Mouse (Mus musculus): Measurements from ENCODE around the gene Rufy2. TPM values are rescaled to one million over a fixed set of nuclear protein-coding genes. Genes with fewer than 3 reads are reported as not detected.
"Not testable (repeated sequence)": the region's sequence is repeated elsewhere in the genome, so short reads cannot be mapped to it uniquely, and the experiment has no call there.

Gene Rufy2
- polyA plus RNA-seq, 1 experiment from 2014 or later = 23.5 TPM

- H3K27me3 ChIP-seq (replicated peaks; ENCODE audit: control insufficient read depth, insufficient read depth, low read length) = no peaks in the 10 kb centered on the region
- no peak overlapping the region for H3K4me3 ChIP-seq (ENCODE audit: low read depth, low read length)
- H3K36me3 ChIP-seq (ENCODE audit: control insufficient read depth, insufficient read depth, low read length) = no peaks in the 10 kb centered on the region
- no peak overlapping the region for H3K27ac ChIP-seq (replicated peaks; ENCODE audit: low read depth, low read length)
- WGBS = 79% methylated on average over 1 of the region's 2 CpGs
- DNase-seq (ENCODE audit: low spot score) (no peak), ATAC-seq (ENCODE audit: low read depth) (no peak)
- no peaks in the 10 kb centered on the region for H3K4me1 ChIP-seq (ENCODE audit: control insufficient read depth, insufficient read depth, low read length)
- H3K4me2 ChIP-seq (ENCODE audit: low read depth, low read length) = no peak overlapping the region
- no peak overlapping the region for H3K9ac ChIP-seq (ENCODE audit: low read depth, low read length)
- no peaks in the 10 kb centered on the region for H3K9me3 ChIP-seq (ENCODE audit: control insufficient read depth, low read length)
Measured at GRCm38 (mm10) chr10:63049106-63049505, 69.1 kb downstream of the Rufy2 start.

GRCm38 (mm10) chr10:63051267-63051666 is 71.2 kb downstream of the Rufy2 start:
- Histone ChIP-seq H3K9me3 (ENCODE audit: control insufficient read depth, low read length) (no peaks in the 10 kb centered on the region), H3K9ac (ENCODE audit: low read depth, low read length) (no peak overlapping the region), H3K36me3 (ENCODE audit: control insufficient read depth, insufficient read depth, low read length) (no peaks in the 10 kb centered on the region), H3K4me2 (ENCODE audit: low read depth, low read length) (no peak overlapping the region), H3K4me3 (ENCODE audit: low read depth, low read length) (no peak overlapping the region), H3K4me1 (ENCODE audit: control insufficient read depth, insufficient read depth, low read length) (no peaks in the 10 kb centered on the region), H3K27ac (replicated peaks; ENCODE audit: low read depth, low read length) (no peak overlapping the region), H3K27me3 (replicated peaks; ENCODE audit: control insufficient read depth, insufficient read depth, low read length) (no peaks in the 10 kb centered on the region)
- ATAC-seq (ENCODE audit: low read depth) (no peak), DNase-seq (ENCODE audit: low spot score) (no peak)
- 77% methylated on average over 7 of the region's 7 CpGs for WGBS

- H3K27ac ChIP-seq (replicated peaks; ENCODE audit: low read depth, low read length) = no peak overlapping the region
- H3K4me1 ChIP-seq (ENCODE audit: control insufficient read depth, insufficient read depth, low read length) = no peaks in the 10 kb centered on the region
- DNase-seq (ENCODE audit: low spot score) (no peak), ATAC-seq (ENCODE audit: low read depth) (no peak)
- 77% methylated on average over 6 of the region's 6 CpGs for WGBS
- no peak overlapping the region for H3K4me3 ChIP-seq (ENCODE audit: low read depth, low read length)
- H3K9me3 ChIP-seq (ENCODE audit: control insufficient read depth, low read length) = no peaks in the 10 kb centered on the region
- no peaks in the 10 kb centered on the region for H3K36me3 ChIP-seq (ENCODE audit: control insufficient read depth, insufficient read depth, low read length)
- no peak overlapping the region for H3K9ac ChIP-seq (ENCODE audit: low read depth, low read length)
- no peak overlapping the region for H3K4me2 ChIP-seq (ENCODE audit: low read depth, low read length)
- no peaks in the 10 kb centered on the region for H3K27me3 ChIP-seq (replicated peaks; ENCODE audit: control insufficient read depth, insufficient read depth, low read length)
Measured at GRCm38 (mm10) chr10:63052011-63052410, 72.0 kb downstream of the Rufy2 start.

- DNase-seq (ENCODE audit: low spot score) (no peak), ATAC-seq (ENCODE audit: low read depth) (no peak)
- Histone ChIP-seq H3K27ac (replicated peaks; ENCODE audit: low read depth, low read length) (no peak overlapping the region), H3K27me3 (replicated peaks; ENCODE audit: control insufficient read depth, insufficient read depth, low read length) (no peaks in the 10 kb centered on the region), H3K4me1 (ENCODE audit: control insufficient read depth, insufficient read depth, low read length) (no peaks in the 10 kb centered on the region), H3K9me3 (ENCODE audit: control insufficient read depth, low read length) (no peaks in the 10 kb centered on the region), H3K4me3 (ENCODE audit: low read depth, low read length) (no peak overlapping the region), H3K9ac (ENCODE audit: low read depth, low read length) (no peak overlapping the region), H3K36me3 (ENCODE audit: control insufficient read depth, insufficient read depth, low read length) (no peaks in the 10 kb centered on the region), H3K4me2 (ENCODE audit: low read depth, low read length) (no peak overlapping the region)
- WGBS = 50% methylated on average over 6 of the region's 6 CpGs
Measured at GRCm38 (mm10) chr10:63053007-63053406, 73.0 kb downstream of the Rufy2 start.

GRCm38 (mm10) chr10:63054071-63054470 is 74.0 kb downstream of the Rufy2 start:
- DNase-seq (ENCODE audit: low spot score); H3K9ac ChIP-seq (ENCODE audit: low read depth, low read length); H3K36me3 ChIP-seq (ENCODE audit: control insufficient read depth, insufficient read depth, low read length); H3K4me1 ChIP-seq (ENCODE audit: control insufficient read depth, insufficient read depth, low read length); H3K9me3 ChIP-seq (ENCODE audit: control insufficient read depth, low read length); H3K4me3 ChIP-seq (ENCODE audit: low read depth, low read length); H3K27ac ChIP-seq (replicated peaks; ENCODE audit: low read depth, low read length); ATAC-seq (ENCODE audit: low read depth); H3K27me3 ChIP-seq (replicated peaks; ENCODE audit: control insufficient read depth, insufficient read depth, low read length); H3K4me2 ChIP-seq (ENCODE audit: low read depth, low read length): not testable (repeated sequence)
- WGBS = 89% methylated on average over 6 of the region's 6 CpGs

GRCm38 (mm10) chr10:63054586-63054985 is 74.6 kb downstream of the Rufy2 start:
- Histone ChIP-seq H3K27me3 (replicated peaks; ENCODE audit: control insufficient read depth, insufficient read depth, low read length) (no peaks in the 10 kb centered on the region), H3K27ac (replicated peaks; ENCODE audit: low read depth, low read length) (no peak overlapping the region), H3K9ac (ENCODE audit: low read depth, low read length) (no peak overlapping the region), H3K4me1 (ENCODE audit: control insufficient read depth, insufficient read depth, low read length) (no peaks in the 10 kb centered on the region), H3K9me3 (ENCODE audit: control insufficient read depth, low read length) (no peaks in the 10 kb centered on the region), H3K4me2 (ENCODE audit: low read depth, low read length) (no peak overlapping the region), H3K4me3 (ENCODE audit: low read depth, low read length) (no peak overlapping the region), H3K36me3 (ENCODE audit: control insufficient read depth, insufficient read depth, low read length) (no peaks in the 10 kb centered on the region)
- ATAC-seq (ENCODE audit: low read depth) (no peak), DNase-seq (ENCODE audit: low spot score) (no peak)
- 71% methylated on average over 2 of the region's 2 CpGs for WGBS

- WGBS = 41% methylated on average over 24 of the region's 24 CpGs
- no peaks in the 10 kb centered on the region for H3K9me3 ChIP-seq (ENCODE audit: control insufficient read depth, low read length)
- no peak overlapping the region for H3K4me2 ChIP-seq (ENCODE audit: low read depth, low read length)
- H3K27me3 ChIP-seq (replicated peaks; ENCODE audit: control insufficient read depth, insufficient read depth, low read length) = no peaks in the 10 kb centered on the region
- H3K27ac ChIP-seq (replicated peaks; ENCODE audit: low read depth, low read length) = no peak overlapping the region
- no peak overlapping the region for H3K9ac ChIP-seq (ENCODE audit: low read depth, low read length)
- peak; percentile 13 for DNase-seq (ENCODE audit: low spot score)
- no peaks in the 10 kb centered on the region for H3K36me3 ChIP-seq (ENCODE audit: control insufficient read depth, insufficient read depth, low read length)
- no peak for ATAC-seq (ENCODE audit: low read depth)
- H3K4me1 ChIP-seq (ENCODE audit: control insufficient read depth, insufficient read depth, low read length) = no peaks in the 10 kb centered on the region
- H3K4me3 ChIP-seq (ENCODE audit: low read depth, low read length) = no peak overlapping the region
Measured at GRCm38 (mm10) chr10:63056966-63057750, 77.1 kb downstream of the Rufy2 start.

GRCm38 (mm10) chr10:63059862-63060261 is 79.8 kb downstream of the Rufy2 start, which contains the start of gene Pbld1:
Pbld1 (plus strand) TSS chr10:63060162.
- no peak for DNase-seq (ENCODE audit: low spot score)
- WGBS = 77% methylated on average over 2 of the region's 2 CpGs

GRCm38 (mm10) chr10:63060406-63060805 is 80.4 kb downstream of the Rufy2 start:
- DNase-seq (ENCODE audit: low spot score) = no peak
- no peak for ATAC-seq (ENCODE audit: low read depth)
- Histone ChIP-seq H3K27ac (replicated peaks; ENCODE audit: low read depth, low read length) (no peak overlapping the region), H3K4me3 (ENCODE audit: low read depth, low read length) (no peak overlapping the region), H3K9ac (ENCODE audit: low read depth, low read length) (no peak overlapping the region), H3K4me2 (ENCODE audit: low read depth, low read length) (no peak overlapping the region), H3K36me3 (ENCODE audit: control insufficient read depth, insufficient read depth, low read length) (no peaks in the 10 kb centered on the region), H3K27me3 (replicated peaks; ENCODE audit: control insufficient read depth, insufficient read depth, low read length) (no peaks in the 10 kb centered on the region), H3K4me1 (ENCODE audit: control insufficient read depth, insufficient read depth, low read length) (no peaks in the 10 kb centered on the region), H3K9me3 (ENCODE audit: control insufficient read depth, low read length) (no peaks in the 10 kb centered on the region)
- 72% methylated on average over 11 of the region's 11 CpGs for WGBS

More at GRCm38 (mm10) chr10:63059862-63060261, 79.8 kb downstream of the Rufy2 start, which contains the start of gene Pbld1:
- no peak within 1 kb of the TSS for H3K9ac ChIP-seq (ENCODE audit: low read depth, low read length)
- H3K4me2 ChIP-seq (ENCODE audit: low read depth, low read length) = no peak within 1 kb of the TSS
- no peak within 1 kb of the TSS for H3K4me3 ChIP-seq (ENCODE audit: low read depth, low read length)
- no peaks in the 10 kb centered on the region for H3K36me3 ChIP-seq (ENCODE audit: control insufficient read depth, insufficient read depth, low read length)
- no peaks in the 10 kb centered on the region for H3K27me3 ChIP-seq (replicated peaks; ENCODE audit: control insufficient read depth, insufficient read depth, low read length)
- ATAC-seq (ENCODE audit: low read depth) = no peak
- H3K4me1 ChIP-seq (ENCODE audit: control insufficient read depth, insufficient read depth, low read length) = no peaks in the 10 kb centered on the region
- no peaks in the 10 kb centered on the region for H3K9me3 ChIP-seq (ENCODE audit: control insufficient read depth, low read length)
- H3K27ac ChIP-seq (replicated peaks; ENCODE audit: low read depth, low read length) = no peak within 1 kb of the TSS

All from embryonic facial prominence, embryonic 14.5 days (tissue).